Mouse (Mus musculus) left cerebral cortex, postnatal 4 days (tissue): ENCODE data around the gene Ccdc107. TPM values are rescaled to one million over a fixed set of nuclear protein-coding genes. Genes with fewer than 3 reads are reported as not detected.
"Not testable (repeated sequence)": the region's sequence is repeated elsewhere in the genome, so short reads cannot be mapped to it uniquely, and the experiment has no call there.

Experiments
- DNase-seq: peaks from one replicate; pipeline ENCODE4 v3.0.0-alpha.2; 2022
- intact Hi-C: fragments of 180-260 bp; cut with DNase I; formaldehyde crosslinking; loops from one replicate; pipeline ENCODE4 v1.15.1; 2025
- total RNA-seq, 2 experiments: library from RNA; stranded (reverse); gene quantifications; 2 replicates each; pipeline ENCODE4 v1.2.3; 2021

Gene Ccdc107
- total RNA-seq, 2 experiments from 2014 or later = 29.9 to 34.3 TPM

DNA sequence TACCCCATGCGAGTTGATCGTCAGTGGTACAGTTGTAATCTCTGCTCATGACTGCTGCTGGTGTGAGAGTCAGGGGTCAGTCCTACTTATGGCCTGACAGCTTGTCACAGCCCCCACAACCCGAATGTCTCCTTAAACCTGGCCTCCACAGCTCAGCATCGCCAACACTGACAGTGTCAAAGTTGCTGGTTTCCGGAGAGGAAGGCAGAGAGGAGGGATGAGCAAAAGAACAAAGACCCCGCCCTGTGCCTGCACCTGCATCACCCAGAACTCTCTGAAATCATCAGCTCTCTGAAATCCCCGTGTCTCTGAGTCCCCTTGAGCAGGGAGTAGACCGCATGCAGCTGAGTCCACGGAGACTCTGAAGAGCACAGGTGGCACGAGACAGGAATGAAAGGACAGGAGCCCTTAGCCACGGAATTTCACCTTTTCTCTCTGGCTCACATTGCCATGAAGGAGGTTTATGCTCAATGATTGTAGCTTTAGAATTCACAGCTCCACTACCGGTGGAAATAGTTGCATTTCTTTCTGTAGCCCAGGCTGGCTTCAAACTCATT is 9.1 kb upstream of the Ccdc107 start, which contains the start of gene Sit1:
TSS of gene Sit1 (minus strand) at position 200 of the 557 bp plus-strand sequence.
- no peak for DNase-seq
- intact Hi-C loops = no loop called here

- intact Hi-C loops, DNase-seq: not testable (repeated sequence)
These were observed 7.0 kb upstream of the Ccdc107 start for GRCm38 (mm10) chr4:43485666-43486065.

- intact Hi-C loops = loop anchor here (5.0 kb wide), 1 partner anchor 47 kb away; the partner anchor contains the start of gene Tesk1
- DNase-seq = no peak
These were observed 3.1 kb upstream of the Ccdc107 start for GRCm38 (mm10) chr4:43489611-43490010.

DNA sequence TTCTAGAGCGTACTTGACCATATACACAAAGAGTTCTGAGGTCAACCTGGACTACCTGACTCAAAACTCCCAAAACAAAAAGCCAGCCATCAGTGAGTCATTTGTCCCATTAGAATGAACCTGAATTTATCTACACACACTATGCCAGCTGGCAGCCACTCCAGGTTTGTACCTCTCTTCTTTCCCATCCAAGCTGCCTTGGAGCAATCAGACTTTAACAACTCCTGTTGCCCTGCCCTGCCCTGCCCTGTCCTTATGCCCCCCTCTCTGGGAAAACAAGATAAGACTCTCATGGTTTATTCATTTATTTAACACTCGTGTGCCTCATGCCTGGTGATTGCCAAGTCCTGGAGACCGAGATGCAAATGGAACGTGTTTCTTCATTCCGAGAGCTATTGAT is 1.9 kb upstream of the Ccdc107 start:
- DNase-seq = no peak
- intact Hi-C loops = loop anchor here (5.0 kb wide), 1 partner anchor 48 kb away; the partner anchor contains the start of gene Tesk1

DNA sequence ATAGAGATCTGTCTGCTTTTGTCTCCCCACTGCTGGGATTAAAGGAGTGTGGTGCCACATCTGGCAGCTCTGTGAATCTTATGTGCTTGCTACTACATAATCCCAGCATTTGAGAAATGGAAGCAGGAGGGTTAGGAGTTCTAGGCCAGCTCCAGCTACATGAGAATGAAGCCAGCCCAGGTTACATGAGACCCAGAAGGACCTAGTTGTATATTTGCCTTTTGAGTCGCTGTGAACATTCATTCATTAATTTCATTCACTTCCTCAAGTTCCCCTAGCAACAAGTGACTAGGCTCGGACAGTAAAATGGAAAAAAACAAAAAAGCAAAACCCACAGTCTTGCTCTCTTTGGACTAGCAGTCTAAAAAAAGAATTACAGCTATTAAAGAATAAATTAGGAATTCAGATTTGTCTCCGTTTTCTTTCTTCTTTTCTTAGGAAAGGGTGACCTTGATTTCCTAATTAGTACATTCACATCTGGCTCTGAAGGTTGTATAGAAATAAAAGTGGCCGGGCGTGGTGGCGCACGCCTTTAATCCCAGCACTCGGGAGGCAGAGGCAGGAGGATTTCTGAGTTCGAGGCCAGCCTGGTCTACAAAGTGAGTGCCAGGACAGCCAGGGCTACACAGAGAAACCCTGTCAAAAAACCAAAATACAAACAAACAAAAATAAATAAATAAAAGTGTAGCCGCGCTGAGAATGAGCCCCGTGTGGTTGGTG is 439 bp upstream of the Ccdc107 start:
- intact Hi-C loops = loop anchor here (5.0 kb wide), 1 partner anchor 50 kb away; the partner anchor contains the start of gene Tesk1
- DNase-seq = no peak

DNA sequence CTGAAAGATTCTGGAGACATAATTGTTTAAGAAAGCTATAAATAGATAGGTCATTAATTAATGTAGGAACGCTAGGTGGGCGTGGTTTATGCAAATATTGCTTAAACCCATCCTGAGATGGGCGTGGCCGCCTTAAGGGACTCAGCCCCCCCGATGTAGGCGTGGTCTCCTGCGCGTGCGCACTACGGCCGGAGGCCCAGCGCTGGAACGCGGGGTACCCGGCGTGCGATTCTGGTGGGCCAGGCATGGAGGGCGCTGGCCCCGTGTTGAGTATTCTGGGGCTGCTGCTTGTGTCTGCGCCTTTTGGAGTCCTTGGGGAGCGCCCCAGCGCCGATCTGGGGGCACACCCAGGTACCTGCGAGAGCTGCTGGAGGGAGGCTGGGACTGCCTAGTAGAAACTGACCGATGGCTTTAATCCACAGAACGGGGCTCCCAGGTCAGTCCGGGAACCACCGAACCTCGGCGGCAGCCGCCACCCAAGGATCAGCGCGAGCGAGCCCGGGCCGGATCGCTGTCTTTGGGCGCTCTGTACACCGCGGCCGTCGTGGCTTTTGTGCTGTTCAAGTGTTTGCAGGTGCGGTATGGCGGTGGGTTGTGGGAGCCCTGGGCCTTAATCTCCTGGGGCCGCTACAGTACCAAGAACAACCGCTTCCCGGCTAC is 616 bp downstream of the Ccdc107 start:
- intact Hi-C loops = loop anchor here (5.0 kb wide), 1 partner anchor 51 kb away; the partner anchor contains the start of gene Tesk1
- DNase-seq = peak; percentile 98

- intact Hi-C loops = loop anchor here (5.0 kb wide), 1 partner anchor 52 kb away; the partner anchor contains the start of gene Tesk1
- DNase-seq = no peak
These were observed 1.1 kb downstream of the Ccdc107 start for GRCm38 (mm10) chr4:43493846-43494240.

GRCm38 (mm10) chr4:43496587-43496986 is 3.9 kb downstream of the Ccdc107 start:
- DNase-seq = no peak
- intact Hi-C loops = no loop called here

DNA sequence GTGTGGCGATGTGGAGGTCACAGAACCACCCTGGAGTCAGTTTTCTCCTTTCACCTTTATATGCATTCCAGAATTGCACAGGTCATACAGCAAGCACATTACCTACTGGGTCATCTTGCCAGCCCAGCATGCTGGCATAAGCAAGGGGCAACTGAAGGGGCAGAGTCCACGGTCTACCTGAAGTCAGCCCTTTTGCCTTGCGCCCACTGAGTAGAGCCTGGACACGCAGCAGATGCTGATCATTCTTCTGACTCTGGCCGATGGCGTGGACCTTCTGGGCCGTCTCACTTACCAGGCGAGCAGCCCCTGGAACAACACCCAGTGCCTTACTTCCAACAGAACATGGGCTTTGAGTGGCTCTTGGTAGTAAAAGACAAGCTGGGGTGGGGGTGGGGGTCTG is 4.7 kb downstream of the Ccdc107 start:
- no peak for DNase-seq
- intact Hi-C loops = no loop called here

- no peak for DNase-seq
- intact Hi-C loops = no loop called here
These were observed 5.2 kb downstream of the Ccdc107 start for GRCm38 (mm10) chr4:43497946-43498345.

GRCm38 (mm10) chr4:43498983-43499382 is 6.3 kb downstream of the Ccdc107 start:
- DNase-seq = peak; percentile 43
- intact Hi-C loops = no loop called here

GRCm38 (mm10) chr4:43499407-43500333 is 7.0 kb downstream of the Ccdc107 start, which contains the start of gene Arhgef39:
Gene Arhgef39 (minus strand): TSS chr4:43499695.
- intact Hi-C loops = no loop called here
- DNase-seq = peak; percentile 82

DNA sequence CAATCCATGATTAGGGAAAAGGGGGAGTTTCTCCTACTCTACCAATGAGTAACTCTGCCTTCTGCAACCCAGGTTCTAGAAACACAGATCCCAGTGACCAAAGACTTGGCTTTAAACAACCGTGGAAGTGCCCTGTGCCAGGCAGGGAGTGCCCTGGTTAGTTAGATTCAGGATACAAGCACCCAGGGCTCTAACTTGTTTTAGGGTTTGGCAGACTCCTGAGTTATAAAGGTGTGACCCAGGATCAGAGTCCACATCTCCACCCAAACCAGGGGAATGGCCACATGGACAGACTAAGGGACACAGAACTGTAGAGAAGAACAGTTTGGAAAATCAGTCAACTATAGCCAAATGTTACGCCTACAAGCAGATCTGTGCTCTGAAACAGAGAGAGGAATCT is 10.3 kb downstream of the Ccdc107 start:
- intact Hi-C loops = no loop called here
- DNase-seq = no peak

DNA sequence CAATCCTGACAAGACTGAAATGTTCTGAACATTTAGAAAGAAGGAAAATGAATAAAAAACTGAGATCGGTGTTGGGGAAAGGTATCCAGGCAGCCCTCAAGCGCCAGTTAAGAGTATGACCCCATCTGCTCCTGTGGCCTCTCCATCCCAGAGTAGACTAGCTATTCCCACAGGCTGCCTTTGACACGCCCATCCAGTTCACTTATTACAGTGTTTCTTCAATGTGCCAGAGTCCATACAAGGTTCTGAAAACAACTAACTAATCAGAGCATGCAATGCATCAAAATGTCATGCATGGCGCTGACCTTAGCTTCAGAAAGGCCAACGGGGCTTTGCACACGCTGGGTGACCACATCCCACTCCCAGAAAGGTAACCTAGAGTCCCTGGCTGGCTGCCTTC is 10.8 kb downstream of the Ccdc107 start:
- intact Hi-C loops = no loop called here
- no peak for DNase-seq

GRCm38 (mm10) chr4:43504269-43504668 is 11.6 kb downstream of the Ccdc107 start:
- intact Hi-C loops = no loop called here
- no peak for DNase-seq

- intact Hi-C loops = no loop called here
- no peak for DNase-seq
These were observed 13.4 kb downstream of the Ccdc107 start for GRCm38 (mm10) chr4:43506074-43506473.

- intact Hi-C loops = no loop called here
- DNase-seq = peak; percentile 78
These were observed 14.0 kb downstream of the Ccdc107 start, which contains the start of gene Car9 for GRCm38 (mm10) chr4:43506536-43507185. Gene Car9 (plus strand): TSS chr4:43506966.

DNA sequence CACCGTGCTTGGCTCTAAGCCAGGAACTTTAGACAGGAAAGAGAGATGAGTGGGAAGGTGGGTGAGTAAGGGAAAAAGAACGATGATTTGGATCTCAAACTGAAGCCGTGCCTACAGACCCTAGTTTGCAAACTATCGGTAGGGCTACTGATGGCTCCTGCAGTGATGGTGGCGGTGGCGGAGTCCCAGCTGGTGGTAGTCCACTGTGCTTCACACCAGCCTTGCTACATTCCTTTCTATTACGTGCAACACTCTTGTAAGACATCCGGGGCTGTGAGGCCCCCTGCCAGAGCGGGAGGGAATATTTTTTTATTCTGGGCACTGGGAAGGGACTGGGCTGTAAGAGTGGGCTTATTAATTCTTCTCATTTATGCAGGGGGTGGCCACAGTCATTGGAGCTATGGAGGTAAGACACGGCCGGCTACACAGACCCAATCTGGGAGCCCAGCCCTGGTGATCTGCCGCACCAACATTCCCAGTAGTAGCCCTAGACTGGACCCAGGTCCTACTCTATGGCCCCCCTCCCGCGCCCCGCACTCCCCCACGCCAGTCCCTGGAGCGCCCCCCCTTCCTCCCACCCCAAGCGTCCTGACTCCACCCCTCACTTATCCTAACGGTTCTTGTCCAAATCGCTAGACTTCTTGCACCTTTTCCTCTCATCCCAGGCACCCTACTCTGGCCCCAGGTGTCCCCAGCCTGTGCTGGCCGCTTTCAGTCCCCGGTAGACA is 15.4 kb downstream of the Ccdc107 start:
- no peak for DNase-seq
- intact Hi-C loops = no loop called here

DNA sequence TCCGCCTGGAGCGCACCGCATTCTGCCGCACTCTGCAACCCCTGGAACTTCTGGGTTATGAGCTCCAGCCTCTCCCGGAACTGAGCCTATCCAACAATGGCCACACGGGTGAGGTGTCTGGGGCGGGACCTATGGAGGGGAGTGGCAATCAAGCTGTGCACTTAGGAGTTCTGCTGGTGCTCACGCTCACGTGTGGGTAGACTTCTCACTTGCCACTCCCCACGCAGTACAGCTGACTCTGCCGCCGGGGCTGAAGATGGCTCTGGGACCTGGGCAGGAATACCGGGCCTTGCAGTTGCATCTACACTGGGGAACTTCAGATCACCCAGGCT is 15.9 kb downstream of the Ccdc107 start:
- no peak for DNase-seq
- intact Hi-C loops = no loop called here
